Mouse (Mus musculus) adipose tissue, adult 10 weeks (tissue): ENCODE results near the gene Trim23. TPM values are rescaled to one million over a fixed set of nuclear protein-coding genes. Genes with fewer than 3 reads are reported as not detected.

Experiments
- polyA plus RNA-seq: library from polyadenylated mRNA; stranded (reverse); fragments of 350-450 nt; fragmentation: Illumina TruSeq; extraction: RNeasy Lipid Tissue Mini Kit (QIAGEN cat#74804); gene quantifications from one replicate; pipeline ENCODE4 v1.2.3, GENCODE M21; 2014; ENCODE audit warnings: low read depth, low replicate concordance

The Trim23 gene
- polyA plus RNA-seq: 17.0 TPM

GRCm38 (mm10) chr13:104178650-104179121, at the start of gene Trim23:
Gene Trim23 (plus strand): TSS chr13:104178797.

GRCm38 (mm10) chr13:104177796-104178649, 574 bp upstream of the Trim23 start, which contains the start of gene Trappc13:
Gene Trappc13 (minus strand): TSS chr13:104178469.

GRCm38 (mm10) chr13:104228384-104229066, 49.9 kb downstream of the Trim23 start, which contains the start of the genes Cenpk and Ppwd1:
Gene Cenpk (plus strand): TSS chr13:104228611.
Gene Ppwd1 (minus strand): TSS chr13:104228843.

Other genes with a start within 250 kb of the Trim23 start
- 17.2 TPM for gene Nln, start 69.2 kb upstream of the Trim23 start, polyA plus RNA-seq
- gene Sgtb, start 69.1 kb upstream of the Trim23 start, polyA plus RNA-seq: 2.6 TPM
- 25.2 TPM for gene Trappc13, start 328 bp upstream of the Trim23 start, polyA plus RNA-seq
- 3.2 TPM for gene Cenpk, start 49.8 kb downstream of the Trim23 start, polyA plus RNA-seq
- 9.5 TPM for gene Ppwd1, start 50.0 kb downstream of the Trim23 start, polyA plus RNA-seq
- gene Adamts6, start 109.0 kb downstream of the Trim23 start, polyA plus RNA-seq: 2.3 TPM